Mouse (Mus musculus) stomach, embryonic 15.5 days (tissue): ENCODE measurements around the gene Ncf1. TPM values are rescaled to one million over a fixed set of nuclear protein-coding genes. Genes with fewer than 3 reads are reported as not detected.

Experiments
- ATAC-seq: fragments of 200-750 bp; cut with Nextera tagmentation; 2 replicates; pipeline ENCODE4 v1.8.0; 2017; ENCODE audit warnings: low read depth, moderate number of reproducible peaks, moderate TSS enrichment; ENCODE audit not compliant: insufficient read depth, low FRiP score
- H3K27ac ChIP-seq: fragments of 300-500 bp; sonication (generic); 2 replicates; pipeline ENCODE4 v1.5.1; 2015; ENCODE audit warnings: mild to moderate bottlenecking, inconsistent platforms
- H3K27me3 ChIP-seq: fragments of 300-500 bp; sonication (generic); replicated peaks from 2 replicates; pipeline ENCODE4 v1.6.1; 2015; ENCODE audit warnings: inconsistent platforms
- H3K36me3 ChIP-seq: fragments of 300-500 bp; sonication (generic); 2 replicates; pipeline ENCODE4 v1.6.1; 2015; ENCODE audit warnings: inconsistent platforms
- H3K4me1 ChIP-seq: fragments of 300-500 bp; sonication (generic); 2 replicates; pipeline ENCODE4 v1.6.1; 2015; ENCODE audit warnings: inconsistent platforms
- H3K4me2 ChIP-seq: fragments of 300-500 bp; sonication (generic); 2 replicates; pipeline ENCODE4 v1.6.1; 2015; ENCODE audit warnings: mild to moderate bottlenecking, inconsistent platforms
- H3K4me3 ChIP-seq: fragments of 300-500 bp; sonication (generic); replicated peaks from 2 replicates; pipeline ENCODE4 v1.5.1; 2015; ENCODE audit warnings: inconsistent platforms
- H3K9ac ChIP-seq: fragments of 300-500 bp; sonication (generic); 2 replicates; pipeline ENCODE4 v1.6.1; 2015; ENCODE audit warnings: inconsistent platforms
- H3K9me3 ChIP-seq: fragments of 300-500 bp; sonication (generic); 2 replicates; pipeline ENCODE4 v1.6.1; 2016; ENCODE audit warnings: inconsistent platforms
- WGBS: fragments of 180-500 bp; shearing (Covaris S2); methylation state at CpG from one replicate; pipeline ENCODE4 v1.1.7; 2015; 5-methylcytosine and 5-hydroxymethylcytosine counted together
- polyA plus RNA-seq: library from polyadenylated mRNA; unstranded; fragments of >200 nt; fragmentation: Nextera tagmentation; extraction: Ambion mirVana; gene quantifications from 2 replicates; pipeline ENCODE4 v1.2.1, GENCODE M21; 2015

Ncf1 gene
- polyA plus RNA-seq, 1 experiment from 2014 or later: 7.9 TPM

DNA sequence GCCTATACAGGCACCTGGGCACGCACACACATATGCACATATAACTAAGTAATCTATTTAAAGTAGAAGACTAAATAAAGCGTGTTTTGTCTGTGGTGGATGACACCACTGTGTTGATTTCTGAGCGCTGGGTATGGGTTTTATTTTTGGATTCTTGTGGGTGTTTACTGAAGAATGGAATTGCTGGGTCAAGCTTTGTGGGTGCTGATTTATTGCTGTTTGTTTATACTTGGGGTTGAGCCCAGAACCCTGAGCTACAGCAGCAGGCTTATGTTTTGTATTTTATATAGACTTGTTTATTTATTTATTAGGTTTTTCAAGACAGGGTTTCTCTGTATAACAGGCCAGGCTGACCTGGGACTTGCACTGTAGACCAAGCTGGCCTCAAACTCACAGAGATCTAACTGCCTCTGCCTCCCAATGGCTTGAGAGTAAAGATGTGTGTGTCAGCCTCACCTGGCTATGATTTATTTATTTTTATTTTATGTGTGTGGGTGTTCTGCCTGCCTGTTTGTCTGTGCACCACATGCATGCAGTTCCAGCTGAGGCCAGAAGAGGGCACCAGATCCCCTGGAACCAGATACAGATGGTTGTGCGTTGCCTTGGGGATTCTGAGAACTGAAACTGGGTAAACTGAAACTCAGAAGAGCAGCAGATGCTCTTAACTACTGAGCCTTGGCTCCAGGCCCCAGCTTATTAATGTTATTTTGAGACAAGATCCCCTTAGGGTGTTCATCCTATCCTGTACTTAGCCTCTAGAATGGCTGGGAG lies 42.3 kb downstream of the Ncf1 start:
- 77% methylated on average over 4 of the region's 4 CpGs for WGBS

DNA sequence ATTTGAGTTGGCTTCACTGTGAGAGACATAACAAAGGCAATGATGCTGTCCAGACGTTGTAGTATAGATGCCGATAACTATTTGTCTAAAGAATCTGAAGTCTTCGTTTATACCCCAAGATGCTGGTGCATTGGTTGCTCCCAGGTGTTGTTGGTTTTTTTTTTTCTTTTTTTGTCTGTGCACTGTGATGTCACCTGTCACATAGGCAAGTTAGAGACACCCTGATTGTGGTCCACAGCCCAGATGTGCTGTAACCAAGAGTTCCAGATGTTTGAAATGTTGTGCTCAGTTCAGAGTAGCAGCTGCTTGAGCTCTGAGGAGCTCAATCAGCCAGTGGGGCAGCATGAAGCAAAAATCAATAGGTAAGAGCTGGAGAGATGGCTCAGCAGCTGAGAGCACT lies 43.4 kb downstream of the Ncf1 start:
- no peak overlapping the region for H3K4me3 ChIP-seq
- H3K4me2 ChIP-seq: no peak overlapping the region
- no peaks in the 10 kb centered on the region for H3K36me3 ChIP-seq
- no peaks in the 10 kb centered on the region for H3K27me3 ChIP-seq
- H3K4me1 ChIP-seq: peaks cover 19% of the 10 kb centered on the region
- no peak overlapping the region for H3K9ac ChIP-seq
- WGBS: 77% methylated on average over 3 of the region's 3 CpGs
- H3K27ac ChIP-seq: no peak overlapping the region
- no peaks in the 10 kb centered on the region for H3K9me3 ChIP-seq
- ATAC-seq: no peak

More for the DNA sequence above, 42.3 kb downstream of the Ncf1 start:
- no peak overlapping the region for H3K9ac ChIP-seq
- H3K9me3 ChIP-seq: no peaks in the 10 kb centered on the region
- peaks cover 16% of the 10 kb centered on the region for H3K4me1 ChIP-seq
- no peak overlapping the region for H3K4me3 ChIP-seq
- H3K4me2 ChIP-seq: no peak overlapping the region
- H3K27me3 ChIP-seq: no peaks in the 10 kb centered on the region
- no peak for ATAC-seq
- no peaks in the 10 kb centered on the region for H3K36me3 ChIP-seq
- no peak overlapping the region for H3K27ac ChIP-seq

DNA sequence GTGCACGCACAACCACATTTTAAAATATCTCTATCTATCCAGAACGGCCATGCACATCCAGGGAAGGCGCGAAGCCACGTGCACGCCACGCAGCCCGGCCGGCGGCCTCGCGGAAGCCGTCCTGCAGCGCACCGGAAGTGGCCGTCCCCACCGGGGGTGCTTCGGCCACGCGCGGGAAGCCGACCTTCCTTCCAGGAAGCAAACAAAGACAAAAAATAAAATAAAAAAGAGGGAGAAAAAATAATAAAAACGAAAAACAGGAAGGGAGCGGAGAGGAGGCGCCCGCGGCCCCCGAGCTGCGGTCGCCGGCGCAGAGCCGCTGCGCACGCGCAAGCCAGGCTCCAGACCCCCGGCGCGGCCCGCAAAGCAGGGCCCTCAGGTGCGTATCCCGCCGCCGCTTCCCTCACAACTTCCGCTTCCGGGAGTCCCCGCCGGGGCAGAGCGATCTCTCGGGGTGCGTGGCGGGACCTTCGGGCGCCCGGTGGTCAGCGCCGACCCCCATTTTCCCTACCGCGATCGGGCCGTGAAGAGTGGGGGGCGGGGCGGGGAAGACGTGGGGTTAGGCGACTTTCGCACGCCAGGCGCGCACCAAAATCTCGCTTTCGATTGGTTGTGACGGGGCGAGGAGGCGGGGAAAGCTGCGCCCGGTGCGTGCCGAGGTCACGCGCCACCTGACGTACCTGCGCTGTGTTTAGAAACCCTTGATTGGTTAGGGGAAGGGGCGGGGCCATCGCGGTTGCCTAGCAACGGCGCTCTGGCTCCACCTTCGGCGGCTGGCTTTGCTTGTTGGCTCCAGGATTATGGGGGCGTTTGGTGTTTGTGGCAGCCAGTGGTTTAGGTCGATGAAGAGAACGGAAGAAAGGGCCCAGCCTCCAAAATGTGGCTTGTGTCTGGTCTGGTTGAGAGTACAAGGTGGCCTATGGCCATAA lies 45.3 kb downstream of the Ncf1 start, which contains the start of gene Gtf2ird2:
TSS of gene Gtf2ird2 (plus strand) at position 140 of the 929 bp plus-strand sequence.
- Histone ChIP-seq H3K27me3 (no peaks in the 10 kb centered on the region), H3K4me2 (peak within 1 kb of the TSS; percentile 85), H3K4me1 (peaks cover 19% of the 10 kb centered on the region), H3K4me3 (peak within 1 kb of the TSS; percentile 69), H3K9ac (peak within 1 kb of the TSS; percentile 63), H3K36me3 (no peaks in the 10 kb centered on the region), H3K27ac (peak within 1 kb of the TSS; percentile 94), H3K9me3 (no peaks in the 10 kb centered on the region)
- peak; percentile 97 for ATAC-seq
- under 1% methylated on average over 92 of the region's 92 CpGs for WGBS

DNA sequence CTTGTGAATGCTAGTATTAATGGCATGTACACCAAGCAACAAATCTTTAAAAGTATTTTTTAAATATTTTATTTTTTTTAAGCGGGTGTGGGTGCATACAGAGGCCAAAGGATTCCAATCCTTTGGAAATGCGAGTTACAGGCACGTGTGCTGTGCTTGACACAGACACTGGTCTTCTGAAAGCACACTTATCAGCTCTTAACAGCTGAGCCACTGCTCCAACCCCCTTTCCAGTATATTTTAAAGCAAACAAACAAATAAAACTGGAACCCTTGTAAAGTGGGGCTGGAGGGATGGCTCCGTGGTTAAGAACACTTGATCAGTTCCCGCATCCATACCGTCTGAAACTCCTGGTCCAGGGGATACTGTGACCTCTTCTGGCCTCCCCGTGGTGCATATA lies 46.3 kb downstream of the Ncf1 start:
- ATAC-seq: no peak
- peak overlapping the region; percentile 94; the same call in 1 of the 2 replicates for H3K27ac ChIP-seq
- H3K4me1 ChIP-seq: peaks cover 19% of the 10 kb centered on the region
- no peaks in the 10 kb centered on the region for H3K27me3 ChIP-seq
- H3K4me3 ChIP-seq: peak overlapping the region; percentile 69
- no peaks in the 10 kb centered on the region for H3K9me3 ChIP-seq
- H3K36me3 ChIP-seq: no peaks in the 10 kb centered on the region
- peak overlapping the region; percentile 85 for H3K4me2 ChIP-seq
- 35% methylated on average over 7 of the region's 7 CpGs for WGBS
- H3K9ac ChIP-seq: peak overlapping the region; percentile 63; the same call in 1 of the 2 replicates

DNA sequence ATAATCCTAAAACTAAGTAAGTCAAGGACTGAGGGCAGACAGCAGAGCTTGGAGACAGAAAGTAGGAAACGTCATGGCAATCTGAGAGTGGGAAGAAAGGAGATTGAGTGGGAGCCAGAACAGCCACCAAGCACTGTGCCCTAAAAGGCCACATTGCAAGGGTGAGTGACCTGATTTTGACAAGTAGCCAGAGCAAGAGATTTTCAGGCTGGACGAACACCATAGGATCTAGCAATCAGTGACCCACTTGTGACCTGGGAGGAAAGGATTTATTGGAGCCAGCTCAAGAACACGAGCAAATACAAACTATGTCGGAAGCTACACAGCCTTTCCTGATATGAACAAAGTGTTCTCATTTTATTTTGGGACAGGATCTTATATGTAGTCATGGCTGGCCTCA lies 46.7 kb downstream of the Ncf1 start:
- Histone ChIP-seq H3K9ac (no peak overlapping the region), H3K4me3 (0 out of 2 replicates have a peak overlapping the region, but pooled peaks have one; percentile 69), H3K4me1 (peaks cover 19% of the 10 kb centered on the region), H3K9me3 (no peaks in the 10 kb centered on the region), H3K27me3 (no peaks in the 10 kb centered on the region), H3K4me2 (peak overlapping the region; percentile 85), H3K36me3 (no peaks in the 10 kb centered on the region), H3K27ac (peak overlapping the region; percentile 94; the same call in 1 of the 2 replicates)
- ATAC-seq: no peak
- 43% methylated on average over 4 of the region's 4 CpGs for WGBS

DNA sequence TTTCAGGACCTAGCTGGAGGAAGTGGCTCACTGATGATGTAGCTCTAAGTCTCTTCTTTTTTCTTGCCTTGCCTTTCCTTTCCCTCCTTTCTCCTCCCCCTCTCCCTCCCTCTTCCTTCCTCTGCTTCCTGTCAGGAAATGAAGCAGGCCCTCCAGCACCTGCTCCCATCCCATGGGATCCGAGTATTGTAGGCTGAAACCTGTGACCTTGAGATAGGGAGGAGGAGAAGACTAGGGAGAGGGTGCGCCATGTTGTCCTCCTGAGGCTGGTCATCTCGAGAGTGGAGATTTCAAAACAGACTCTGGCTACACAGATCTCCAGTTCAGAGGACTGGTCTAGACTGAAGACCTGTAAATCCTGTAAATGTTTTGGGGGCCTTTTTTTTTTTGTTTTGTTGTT lies 47.3 kb downstream of the Ncf1 start:
- Histone ChIP-seq H3K9ac (no peak overlapping the region), H3K27ac (peak overlapping the region; percentile 94; the same call in 1 of the 2 replicates), H3K36me3 (no peaks in the 10 kb centered on the region), H3K4me3 (no peak overlapping the region), H3K4me2 (peak overlapping the region; percentile 85; the same call in 1 of the 2 replicates), H3K9me3 (no peaks in the 10 kb centered on the region), H3K27me3 (no peaks in the 10 kb centered on the region), H3K4me1 (peaks cover 20% of the 10 kb centered on the region)
- 52% methylated on average over 3 of the region's 3 CpGs for WGBS
- ATAC-seq: no peak

DNA sequence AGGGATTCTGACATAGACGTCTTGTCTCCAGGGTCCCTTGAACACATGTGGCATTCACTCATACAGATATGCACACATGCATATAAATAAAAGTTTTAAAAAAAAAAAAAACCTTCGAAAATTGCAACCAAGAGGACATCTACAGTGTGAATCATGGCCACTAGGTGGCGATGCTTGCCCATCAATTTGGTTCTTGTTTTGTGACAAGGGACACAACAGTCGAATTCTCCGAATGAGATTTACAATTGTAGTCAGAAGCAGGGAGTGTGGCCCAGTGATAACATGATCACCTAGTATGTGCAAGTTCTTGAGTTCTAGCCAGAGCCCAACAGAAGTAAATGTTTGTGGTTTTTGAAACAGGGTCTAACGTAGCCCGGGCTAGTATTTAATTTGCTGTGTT lies 49.6 kb downstream of the Ncf1 start:
- Histone ChIP-seq H3K27ac (no peak overlapping the region), H3K27me3 (no peaks in the 10 kb centered on the region), H3K4me3 (no peak overlapping the region), H3K4me1 (peaks cover 30% of the 10 kb centered on the region), H3K9me3 (no peaks in the 10 kb centered on the region), H3K4me2 (no peak overlapping the region), H3K9ac (no peak overlapping the region), H3K36me3 (no peaks in the 10 kb centered on the region)
- ATAC-seq: no peak
- WGBS: 22% methylated on average over 7 of the region's 7 CpGs

DNA sequence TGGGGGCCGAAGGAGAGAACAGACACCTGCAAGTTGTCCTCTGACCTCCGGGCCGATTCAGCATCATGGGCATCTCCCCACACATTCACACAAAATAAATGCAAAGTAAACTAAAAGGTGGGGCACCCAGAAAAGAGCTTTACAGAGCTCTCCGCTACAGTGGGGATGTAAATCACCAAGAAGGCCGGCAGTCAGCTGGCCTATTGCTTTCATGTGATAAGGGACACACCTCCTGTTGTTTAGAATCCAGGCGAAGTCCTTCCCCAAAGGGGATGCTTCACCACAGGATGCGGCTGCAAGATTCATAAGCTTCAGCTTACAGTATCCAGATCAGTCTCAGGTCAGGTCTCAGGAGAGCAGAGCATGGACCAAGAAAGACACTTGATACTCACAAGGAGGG lies 50.9 kb downstream of the Ncf1 start:
- 71% methylated on average over 7 of the region's 7 CpGs for WGBS
- H3K9me3 ChIP-seq: no peaks in the 10 kb centered on the region
- no peak overlapping the region for H3K4me3 ChIP-seq
- H3K36me3 ChIP-seq: no peaks in the 10 kb centered on the region
- H3K4me1 ChIP-seq: peaks cover 27% of the 10 kb centered on the region
- H3K27me3 ChIP-seq: no peaks in the 10 kb centered on the region
- no peak for ATAC-seq
- H3K4me2 ChIP-seq: no peak overlapping the region
- no peak overlapping the region for H3K9ac ChIP-seq
- H3K27ac ChIP-seq: no peak overlapping the region

DNA sequence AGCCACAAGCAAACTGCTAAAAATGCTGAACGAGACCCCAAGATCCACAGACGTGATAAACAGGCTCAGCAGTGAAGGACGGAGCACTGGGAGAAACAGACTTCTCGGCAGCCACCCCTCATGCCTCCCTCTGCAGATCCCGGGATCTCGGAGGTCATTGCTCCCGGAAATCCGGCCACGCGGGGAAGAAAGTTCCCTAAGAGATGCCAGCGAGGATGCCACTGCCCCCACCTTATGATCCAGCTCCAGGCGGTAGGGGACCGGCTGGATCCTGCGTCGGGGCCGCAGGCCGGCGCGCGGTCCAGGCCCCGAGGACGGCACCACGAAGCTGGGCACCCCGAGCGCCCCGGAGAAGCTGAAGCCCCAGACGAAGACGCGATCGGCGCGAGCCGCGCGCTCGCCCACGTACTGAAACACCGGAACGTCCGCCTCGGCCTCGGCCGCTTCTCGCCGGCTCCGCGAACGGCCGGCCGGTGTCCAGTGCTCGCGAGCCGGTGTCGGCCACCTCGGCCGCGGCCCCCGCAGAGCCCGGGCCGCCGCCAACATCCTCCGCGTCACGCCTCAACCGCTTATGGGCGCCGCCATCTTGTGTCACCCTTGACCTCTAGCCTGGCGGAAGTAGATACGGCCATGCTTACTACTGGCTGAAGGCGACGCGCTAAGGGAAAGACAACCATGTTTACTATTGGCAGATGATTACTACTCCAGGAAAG lies 53.1 kb downstream of the Ncf1 start, which contains the start of gene Rcc1l:
TSS of gene Rcc1l (minus strand) at position 606 of the 713 bp plus-strand sequence.
- peak within 1 kb of the TSS; percentile 89 for H3K4me3 ChIP-seq
- H3K9ac ChIP-seq: peak within 1 kb of the TSS; percentile 77
- no peaks in the 10 kb centered on the region for H3K27me3 ChIP-seq
- ATAC-seq: peak; percentile 90
- H3K27ac ChIP-seq: peak within 1 kb of the TSS; percentile 85
- peak within 1 kb of the TSS; percentile 79 for H3K4me2 ChIP-seq
- H3K9me3 ChIP-seq: no peaks in the 10 kb centered on the region
- under 1% methylated on average over 67 of the region's 72 CpGs for WGBS
- no peaks in the 10 kb centered on the region for H3K36me3 ChIP-seq
- H3K4me1 ChIP-seq: peaks cover 11% of the 10 kb centered on the region; the same call in 1 of the 2 replicates

DNA sequence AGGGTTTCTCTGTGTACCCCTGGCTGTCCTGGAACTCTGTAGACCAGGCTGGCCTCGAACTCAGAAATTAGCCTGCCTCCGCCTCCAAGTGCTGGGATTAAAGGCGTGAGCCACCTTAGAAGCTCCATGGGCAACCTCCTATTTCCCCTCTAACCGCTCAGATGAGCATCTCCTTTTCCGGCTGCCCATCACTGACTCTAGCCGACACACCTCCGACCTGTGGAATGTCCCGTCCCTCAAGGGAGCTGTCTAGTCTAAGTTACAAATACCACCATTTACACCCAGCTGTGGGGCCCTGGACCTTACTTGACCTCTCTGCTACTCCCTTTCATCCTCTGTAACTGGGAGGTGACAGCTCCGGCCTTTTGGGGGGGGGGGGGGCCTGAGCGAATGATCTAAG lies 53.7 kb downstream of the Ncf1 start:
- H3K4me3 ChIP-seq: peak overlapping the region; percentile 89
- H3K9me3 ChIP-seq: no peaks in the 10 kb centered on the region
- H3K4me1 ChIP-seq: peaks cover 11% of the 10 kb centered on the region; the same call in 1 of the 2 replicates
- peak overlapping the region; percentile 79 for H3K4me2 ChIP-seq
- no peaks in the 10 kb centered on the region for H3K27me3 ChIP-seq
- ATAC-seq: no peak
- peak overlapping the region; percentile 77 for H3K9ac ChIP-seq
- H3K27ac ChIP-seq: peak overlapping the region; percentile 85
- H3K36me3 ChIP-seq: no peaks in the 10 kb centered on the region
- WGBS: 9% methylated on average over 10 of the region's 10 CpGs

DNA sequence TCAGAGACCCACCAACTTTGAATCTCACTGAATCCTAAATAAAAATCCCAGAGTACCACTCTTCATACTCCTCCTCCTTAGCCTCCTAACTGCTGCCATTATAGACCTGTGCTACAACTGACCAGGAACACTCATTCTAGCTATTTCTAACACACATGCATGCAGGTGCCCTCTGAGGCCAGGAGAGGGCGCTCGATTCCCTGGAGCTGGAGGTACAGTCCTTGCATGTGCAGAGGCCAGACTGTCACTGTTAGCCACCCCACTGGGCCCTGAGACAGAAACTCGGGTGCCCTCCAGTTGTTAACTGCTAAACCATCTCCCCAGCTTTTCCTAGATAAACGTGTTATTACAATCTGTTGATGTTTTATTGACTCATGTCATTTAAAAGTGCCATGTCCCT lies 56.2 kb downstream of the Ncf1 start:
- no peaks in the 10 kb centered on the region for H3K36me3 ChIP-seq
- H3K27me3 ChIP-seq: no peaks in the 10 kb centered on the region
- no peak overlapping the region for H3K4me2 ChIP-seq
- no peaks in the 10 kb centered on the region for H3K9me3 ChIP-seq
- no peak for ATAC-seq
- H3K4me3 ChIP-seq: no peak overlapping the region
- H3K27ac ChIP-seq: no peak overlapping the region
- H3K4me1 ChIP-seq: peaks cover 11% of the 10 kb centered on the region; the same call in 1 of the 2 replicates
- H3K9ac ChIP-seq: no peak overlapping the region
- 35% methylated on average over 4 of the region's 4 CpGs for WGBS
